Mouse (Mus musculus): ENCODE results near the gene Sstr3.

DNA sequence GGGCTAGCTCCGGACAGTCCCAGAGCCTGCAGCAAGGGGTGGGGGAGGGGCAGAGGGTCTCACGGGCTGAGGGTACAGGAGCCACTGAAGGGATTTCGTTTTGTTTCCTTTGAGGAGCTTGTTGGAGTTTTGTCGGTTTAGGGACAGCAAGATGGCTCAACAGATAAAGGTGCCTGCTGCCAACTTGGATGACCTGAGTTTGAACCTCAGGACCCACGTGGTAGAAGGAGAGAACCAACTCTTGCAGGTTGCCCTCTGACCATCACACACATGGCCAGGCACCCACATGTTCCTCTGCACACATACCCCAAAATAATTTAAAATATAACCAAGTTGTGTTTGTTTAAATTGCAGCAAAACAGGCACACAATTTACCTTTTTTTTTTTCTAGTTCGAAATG is 45.5 kb upstream of the Sstr3 start:
- no peak for TF ChIP-seq CTCF (IDR thresholded peaks at IDR 0.05; ENCODE audit: low read depth)
- no peak for TF ChIP-seq EP300 (optimal IDR thresholded peaks at IDR 0.05)
